Mouse (Mus musculus) T-helper 1 cell (primary cell): ENCODE measurements around the gene Sfxn2.

Experiments
- in situ Hi-C: fragments of 300-600 bp; cut with MboI, MseI; formaldehyde crosslinking; loops from one replicate; pipeline ENCODE4 v1.15.1; 2025; ENCODE audit warnings: high pct_unique_total_duplicates

The Sfxn2 gene

DNA sequence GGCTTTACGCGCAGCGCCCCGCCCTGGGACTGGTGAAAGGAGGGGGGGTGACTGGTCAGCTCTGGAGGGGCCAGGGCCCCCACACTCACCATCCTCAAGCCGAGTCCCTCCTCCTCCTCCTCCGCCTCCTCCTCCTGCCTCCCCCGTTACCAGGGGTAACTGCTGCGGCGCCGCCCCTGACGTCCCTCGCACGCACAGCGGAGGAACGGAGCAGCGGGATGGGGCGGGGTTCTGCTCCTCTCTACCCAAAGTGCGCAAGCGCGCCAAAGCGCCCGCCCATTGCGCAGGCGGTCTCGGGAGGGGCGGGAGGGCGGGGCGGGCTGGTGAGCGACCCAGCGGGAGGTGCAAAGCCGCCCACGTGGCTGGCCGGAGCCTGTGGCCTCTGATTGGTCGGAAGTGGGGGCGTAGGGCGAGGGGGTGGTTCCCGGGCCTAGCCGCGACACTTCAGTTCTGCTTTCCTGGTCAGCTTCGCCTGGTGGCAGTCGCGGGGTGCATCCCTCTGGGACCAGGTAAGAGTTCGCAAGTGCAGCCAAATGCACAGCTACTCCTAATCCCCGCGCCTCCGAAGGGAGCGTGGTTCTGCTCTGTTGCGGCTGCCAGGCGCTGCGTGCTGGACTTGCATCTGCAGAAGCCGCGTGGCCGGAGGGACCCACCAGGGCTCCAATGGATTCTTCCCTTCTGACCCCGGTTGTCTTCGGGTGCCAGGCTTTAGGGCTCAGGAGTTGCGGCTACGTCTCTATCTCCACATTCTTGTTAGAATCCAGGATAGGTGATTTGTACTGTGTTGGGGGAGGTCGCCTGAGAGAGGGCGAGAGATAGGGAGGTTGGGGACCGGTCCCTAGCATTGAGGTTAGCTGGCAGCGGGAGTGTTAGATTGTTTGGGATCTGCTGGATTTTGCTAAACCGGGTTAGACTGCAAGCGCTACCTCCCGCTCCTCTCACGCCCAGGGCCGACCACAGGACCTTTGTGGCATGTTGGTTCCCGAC lies at the start of gene Sfxn2, which contains the start of gene Arl3:
Gene Sfxn2, plus strand, starts transcription at position 415 of the 987 bp plus-strand sequence.
Gene Arl3, minus strand, starts transcription at position 248 of the 987 bp plus-strand sequence.
- in situ Hi-C loops = no loop called here

DNA sequence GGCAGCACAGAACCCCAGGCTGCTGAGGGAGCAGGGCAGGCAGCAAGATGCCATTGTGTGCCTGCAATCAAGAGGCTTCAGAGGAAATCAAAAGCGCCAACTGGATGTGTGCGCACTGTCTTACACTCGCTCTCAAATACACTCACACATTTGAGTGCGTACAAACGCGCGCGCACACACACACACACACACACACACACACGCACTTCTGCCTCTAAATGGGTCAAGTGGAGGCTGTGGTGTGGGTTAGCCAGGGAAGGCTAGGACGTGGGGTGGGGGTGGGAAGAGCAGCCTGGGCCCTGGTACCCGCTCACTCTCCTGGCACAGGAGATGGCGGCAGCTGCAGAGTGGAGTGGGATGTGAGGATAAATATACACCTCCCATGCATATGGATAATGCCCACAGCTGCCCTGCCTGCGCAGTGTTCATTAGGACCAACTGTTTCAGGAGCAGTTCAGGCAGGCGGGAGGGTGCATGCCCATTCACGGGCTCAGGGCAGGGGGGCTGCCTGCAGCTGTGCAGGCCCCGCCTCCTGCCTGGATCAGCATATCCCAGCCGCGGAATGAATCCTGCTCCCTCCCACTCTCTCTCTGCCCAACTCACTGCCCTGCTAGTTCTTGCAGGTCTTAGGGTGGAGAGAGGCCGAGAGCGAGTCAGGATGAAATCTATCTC lies 49.5 kb upstream of the Sfxn2 start:
- in situ Hi-C loops = no loop called here

DNA sequence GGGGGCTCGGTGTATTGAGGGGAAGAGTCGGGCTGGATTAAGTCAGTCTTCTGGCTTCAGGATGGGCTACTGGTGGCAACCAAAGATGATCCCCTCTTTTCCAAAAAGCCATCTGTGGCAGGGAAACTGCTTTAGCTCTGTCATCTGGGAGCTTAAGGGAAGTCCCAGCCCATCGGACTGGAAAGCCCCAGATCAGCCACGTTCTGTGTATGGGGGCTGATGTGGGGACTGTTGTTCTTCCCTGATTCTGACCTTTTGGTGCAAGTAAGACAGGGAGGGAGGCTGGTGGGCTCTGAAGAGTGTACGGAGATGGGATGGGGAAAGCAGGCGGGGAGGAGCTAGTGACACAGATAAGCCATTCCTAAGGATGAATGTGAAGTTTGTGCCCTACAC lies 49.0 kb upstream of the Sfxn2 start:
- in situ Hi-C loops = no loop called here

DNA sequence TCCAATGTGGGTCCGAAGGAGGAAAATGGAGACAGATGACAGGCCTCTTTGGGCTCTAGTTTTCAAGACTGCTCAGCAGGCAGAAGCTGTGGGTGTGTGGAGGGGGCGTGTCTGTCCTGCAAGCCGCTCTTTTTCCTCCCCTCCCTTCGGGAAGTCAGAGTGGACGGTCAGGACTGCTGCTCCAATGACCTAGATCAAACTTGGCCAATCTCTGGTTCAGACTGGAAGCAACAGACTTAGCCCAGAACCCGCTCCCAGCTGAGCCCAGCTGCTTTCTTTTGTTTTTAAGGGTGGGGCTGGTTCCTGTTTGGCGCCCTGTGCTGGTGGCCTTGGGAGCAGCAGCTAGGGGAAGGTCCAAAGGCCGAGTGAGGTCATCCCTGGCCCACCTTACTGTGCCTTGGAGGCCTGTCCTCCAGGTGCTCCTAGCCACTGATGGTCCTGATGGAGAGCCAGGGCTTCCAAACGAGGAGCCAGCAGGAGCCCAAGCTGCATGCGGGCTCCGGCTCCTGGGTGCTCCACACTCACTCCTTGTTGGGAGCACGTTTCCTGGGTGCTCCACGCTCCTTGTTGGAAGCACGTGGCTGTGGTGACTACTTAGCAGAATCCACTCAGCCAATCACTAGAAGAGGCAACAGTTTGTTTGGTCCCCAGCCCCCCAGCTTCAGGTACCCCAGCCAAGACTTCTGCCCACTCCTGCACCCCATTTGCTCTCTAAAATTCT lies 48.4 kb upstream of the Sfxn2 start:
- in situ Hi-C loops = no loop called here

DNA sequence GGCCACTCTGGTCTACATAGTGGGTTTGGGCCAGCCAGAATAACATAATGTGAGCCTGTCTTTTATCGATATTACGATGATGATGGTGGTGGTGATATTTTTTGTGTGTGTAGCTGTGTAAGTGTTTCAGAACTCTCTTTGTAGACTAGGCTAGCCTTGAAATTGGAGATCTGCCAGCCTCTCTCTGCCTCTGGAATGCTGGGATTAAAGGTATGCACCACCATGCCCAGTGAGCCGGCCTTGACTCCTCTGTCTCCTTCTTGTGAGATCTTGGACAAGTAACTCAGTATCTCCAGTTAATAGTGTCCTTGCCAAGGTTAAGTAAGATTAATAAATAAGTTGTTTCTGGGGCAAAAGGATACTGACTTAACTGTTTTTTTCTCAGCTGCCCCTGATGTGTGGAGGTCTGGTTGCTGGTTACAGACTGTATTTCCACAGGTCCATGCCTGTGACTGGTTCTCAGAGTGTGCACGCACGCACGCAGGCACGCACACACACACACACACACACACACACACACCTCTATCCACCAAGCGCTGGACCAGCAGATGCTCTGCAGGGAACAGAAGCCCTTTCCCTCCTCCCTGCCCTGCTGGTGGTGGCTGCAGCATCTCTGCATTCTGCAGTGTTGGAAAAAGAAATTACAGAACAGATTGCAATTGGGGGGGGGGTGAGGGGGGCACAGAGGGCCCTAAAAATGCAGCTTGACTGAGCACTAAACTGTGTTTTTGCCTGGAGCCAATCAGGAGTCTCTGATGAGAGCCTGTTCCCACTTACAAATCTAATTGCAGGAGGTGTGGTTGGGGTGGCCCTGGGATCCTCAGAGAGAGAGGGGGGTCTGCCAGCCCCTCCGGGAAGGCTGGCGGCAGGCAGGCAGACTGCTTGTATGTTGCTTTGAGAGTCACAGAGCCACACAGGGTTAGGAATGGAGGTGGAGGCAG lies 47.2 kb upstream of the Sfxn2 start:
- in situ Hi-C loops = no loop called here

DNA sequence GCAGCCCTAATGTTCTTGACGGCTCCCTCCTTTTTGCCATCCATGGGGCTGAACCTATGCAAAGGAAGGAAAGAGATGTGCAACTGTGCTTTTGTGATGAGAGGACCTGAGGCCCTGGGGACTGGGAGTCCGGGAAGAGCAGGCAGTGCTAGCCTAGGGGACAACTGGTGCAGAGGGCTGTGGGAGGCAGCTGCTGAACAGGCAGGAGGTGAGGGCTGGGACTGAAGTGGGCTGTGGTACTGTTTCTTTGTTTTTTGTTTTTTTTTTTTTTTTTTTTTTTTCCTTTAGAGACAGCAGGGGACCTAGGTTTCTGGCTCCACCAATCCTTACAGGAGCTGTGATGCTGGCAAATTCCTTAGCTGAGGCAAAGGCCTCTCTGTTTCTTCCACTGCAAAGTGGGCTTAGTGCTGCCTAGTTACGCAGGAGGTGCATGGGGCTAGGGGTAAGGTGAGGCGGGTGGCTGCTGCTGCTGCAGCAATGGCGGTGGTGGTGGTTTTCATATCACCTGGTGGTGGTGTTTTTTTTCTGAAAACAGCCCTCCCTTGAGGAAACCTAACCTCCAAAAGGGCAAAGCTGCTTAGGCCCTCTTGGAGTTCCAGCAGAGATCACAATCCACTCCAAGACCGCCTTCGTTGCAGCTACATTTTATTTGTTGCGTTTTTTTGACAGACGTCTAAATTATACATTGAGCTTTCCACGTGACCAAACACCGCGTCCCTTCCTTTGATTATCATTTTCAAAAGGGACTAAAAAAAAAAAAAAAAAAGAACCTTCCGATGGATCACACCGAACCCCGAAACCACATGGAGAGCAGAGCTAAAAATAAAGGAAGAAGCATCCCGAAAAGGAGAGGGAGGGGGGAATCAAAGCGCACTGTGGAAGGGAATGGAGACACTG lies 45.3 kb upstream of the Sfxn2 start:
- in situ Hi-C loops = no loop called here

DNA sequence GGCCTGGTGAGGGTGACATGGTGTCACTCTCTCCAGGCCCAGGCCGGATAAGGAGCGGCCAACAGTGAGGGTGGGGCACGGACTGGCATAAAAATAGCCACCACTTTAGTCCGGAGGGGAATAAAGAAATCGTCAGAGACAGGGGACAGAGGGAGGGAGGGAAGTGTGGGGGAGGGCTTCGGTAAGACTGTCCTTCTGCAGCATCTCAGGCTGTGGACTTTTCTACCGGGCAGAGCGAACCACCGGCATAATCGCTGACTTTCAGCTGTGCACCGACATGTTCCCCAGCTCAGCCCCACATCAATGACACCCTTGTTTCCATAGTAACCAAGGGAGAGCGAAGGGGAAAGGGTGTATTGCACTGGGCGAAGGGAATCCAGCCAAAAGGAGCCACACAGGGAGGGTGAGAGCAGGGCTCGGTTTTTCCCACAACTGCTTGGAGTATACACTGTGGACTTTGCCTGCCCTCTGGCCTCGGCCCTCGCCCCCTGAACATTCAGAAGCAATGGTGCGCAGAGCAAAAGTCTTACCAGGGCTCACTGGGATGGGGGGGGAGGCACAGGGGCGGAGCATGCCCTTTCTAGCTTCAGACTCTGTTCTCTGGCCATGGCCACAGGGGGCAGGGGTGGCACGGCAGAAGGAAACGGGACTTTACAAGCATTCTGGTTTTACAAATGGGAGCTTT lies 44.5 kb upstream of the Sfxn2 start:
- in situ Hi-C loops = no loop called here

DNA sequence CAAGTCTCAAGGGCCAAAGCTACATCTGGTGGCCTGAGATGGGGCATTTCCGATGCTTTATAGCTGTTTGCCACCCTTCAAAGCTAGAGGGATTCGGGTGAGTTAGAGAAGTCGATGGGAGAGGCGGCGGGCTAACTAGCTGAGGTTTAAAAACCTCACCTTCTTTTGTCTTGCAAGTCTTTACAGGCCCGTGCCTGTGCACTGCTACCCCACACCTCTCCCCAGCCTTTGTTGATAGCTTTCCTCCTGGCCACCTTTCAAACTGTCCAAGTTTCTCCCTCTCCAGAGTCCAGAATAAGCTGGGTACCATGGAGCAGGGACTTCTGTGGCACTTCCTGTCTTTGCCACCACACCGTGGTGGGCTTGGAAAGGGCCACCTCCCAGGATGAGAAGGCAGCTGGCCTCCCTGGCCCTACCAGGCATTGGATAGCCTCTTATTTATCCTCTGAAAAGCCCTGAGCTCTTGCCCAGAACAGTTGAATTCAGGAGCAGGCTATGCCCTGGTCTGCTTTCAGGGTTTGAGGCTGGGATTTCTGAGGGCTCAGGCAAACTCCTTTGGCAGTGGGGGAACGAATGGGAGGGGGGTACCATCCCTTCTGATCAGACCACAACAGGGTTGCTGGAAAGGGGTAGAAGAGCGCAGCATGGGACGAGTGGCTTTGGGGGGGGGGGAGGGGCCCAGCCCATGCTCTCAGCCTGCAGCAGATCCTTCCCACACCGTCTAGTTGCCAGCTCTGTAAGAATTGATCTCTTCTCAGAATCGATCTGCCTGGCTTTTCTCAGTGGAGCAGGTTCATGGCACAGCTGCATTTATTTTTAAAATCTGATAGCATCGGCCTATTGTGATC lies 43.3 kb upstream of the Sfxn2 start:
- in situ Hi-C loops = loop anchor here (10.0 kb wide), 1 partner anchor 385 kb away; the partner anchor contains the start of gene Pitx3

DNA sequence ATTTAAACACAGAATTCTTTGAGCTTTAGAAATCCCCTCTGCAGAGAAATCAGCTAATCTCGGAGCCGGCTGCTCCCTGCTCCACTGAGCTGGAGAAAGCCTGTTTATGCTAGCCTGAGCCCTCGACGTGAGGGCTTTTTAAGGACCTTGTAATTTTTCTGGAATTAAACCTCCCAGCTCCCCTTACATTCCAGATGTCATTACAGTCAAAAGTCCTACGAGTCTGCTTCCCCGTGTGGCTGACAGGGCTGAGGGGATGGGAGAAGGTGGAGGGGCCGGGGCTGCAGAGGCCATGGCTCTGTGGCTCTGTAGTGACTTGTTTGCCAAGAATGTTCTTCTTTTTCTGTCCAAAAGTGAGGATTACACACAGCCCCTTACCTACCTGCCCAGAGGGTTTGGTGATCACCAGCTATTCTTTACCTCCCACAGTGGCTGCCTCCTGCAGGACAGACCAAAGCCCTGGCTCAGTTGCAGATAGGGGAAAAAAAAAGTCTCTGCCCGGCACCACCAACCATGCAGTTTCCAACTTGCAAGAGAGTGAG lies 42.6 kb upstream of the Sfxn2 start:
- in situ Hi-C loops = loop anchor here (10.0 kb wide), 1 partner anchor 386 kb away; the partner anchor contains the start of gene Pitx3

DNA sequence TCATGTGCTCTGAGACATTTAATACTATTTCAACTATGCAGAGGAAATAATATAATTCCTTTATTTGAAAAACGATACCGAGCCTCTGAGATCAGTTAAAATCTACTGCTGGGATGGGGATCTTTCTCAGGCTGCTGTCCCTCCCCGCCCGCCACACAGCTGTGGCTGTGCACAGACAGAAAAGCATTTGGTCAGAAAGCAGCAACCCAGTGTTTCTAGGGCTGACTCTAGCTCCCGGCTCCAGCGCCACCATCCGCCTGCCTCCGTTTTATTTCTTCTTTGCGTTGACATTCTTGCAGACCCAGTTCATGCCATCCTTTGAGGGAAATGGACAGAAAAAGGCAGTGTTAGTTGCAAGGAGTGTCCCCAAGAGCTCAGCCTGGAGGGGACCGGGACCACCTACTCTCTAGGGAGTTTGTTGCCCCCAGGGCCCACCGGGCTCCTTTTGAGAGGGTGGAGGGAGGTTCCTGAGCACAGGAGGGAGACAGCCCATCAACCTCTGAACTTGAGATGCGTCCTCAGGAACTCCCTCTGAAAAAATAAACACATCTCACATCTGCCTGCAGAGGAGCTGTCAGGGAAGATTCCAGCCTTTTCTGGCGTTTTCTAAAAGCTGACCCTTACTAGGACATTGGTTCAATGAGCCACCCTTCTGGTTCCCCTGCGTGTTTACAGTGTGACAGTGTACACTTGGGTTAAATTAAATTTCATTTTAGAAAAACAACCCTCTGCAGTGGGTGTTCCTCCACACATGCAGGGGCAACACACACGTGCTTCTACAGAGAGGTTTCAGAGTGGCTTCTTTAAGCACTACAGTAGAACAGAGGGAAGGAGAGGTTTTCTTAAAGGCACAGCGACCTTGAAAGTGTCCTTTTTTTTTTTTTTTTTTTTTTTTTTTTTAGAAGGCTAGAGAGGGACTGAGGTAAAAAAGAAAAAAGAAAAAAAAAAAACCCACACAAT lies 41.8 kb upstream of the Sfxn2 start:
- in situ Hi-C loops = loop anchor here (10.0 kb wide), 1 partner anchor 387 kb away; the partner anchor contains the start of gene Pitx3

DNA sequence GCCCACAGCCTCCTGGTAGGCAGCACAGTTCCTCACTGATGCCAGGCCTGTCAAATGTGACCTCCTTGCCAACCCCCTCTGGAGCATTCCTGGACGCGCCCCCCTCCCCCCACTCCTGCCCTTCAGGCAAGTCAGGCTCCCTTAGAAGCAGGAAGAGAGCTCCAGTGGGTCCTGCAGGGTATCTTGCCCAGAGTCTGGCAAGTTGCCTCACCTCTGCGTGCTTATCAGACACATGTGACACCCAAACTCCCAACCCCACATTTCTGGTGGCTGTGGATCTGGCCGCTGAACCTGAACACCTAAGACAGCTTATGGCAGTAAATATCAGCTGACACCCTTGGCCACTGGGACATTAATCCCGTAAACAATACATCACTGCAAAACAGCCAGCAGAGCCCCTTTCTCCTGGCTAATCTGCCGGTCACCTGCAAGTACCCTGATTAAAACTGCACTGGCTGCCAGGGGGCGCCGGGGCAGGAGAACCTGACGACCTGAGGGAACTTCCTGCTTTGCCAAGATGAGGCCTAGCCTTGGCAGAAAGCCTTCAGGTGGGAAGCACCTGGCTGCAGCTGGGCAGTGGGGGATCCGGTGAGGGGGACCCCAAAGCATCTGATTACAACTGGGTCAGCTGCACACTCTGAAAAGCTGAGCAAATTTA lies 41.0 kb upstream of the Sfxn2 start:
- in situ Hi-C loops = loop anchor here (10.0 kb wide), 1 partner anchor 387 kb away; the partner anchor contains the start of gene Pitx3

DNA sequence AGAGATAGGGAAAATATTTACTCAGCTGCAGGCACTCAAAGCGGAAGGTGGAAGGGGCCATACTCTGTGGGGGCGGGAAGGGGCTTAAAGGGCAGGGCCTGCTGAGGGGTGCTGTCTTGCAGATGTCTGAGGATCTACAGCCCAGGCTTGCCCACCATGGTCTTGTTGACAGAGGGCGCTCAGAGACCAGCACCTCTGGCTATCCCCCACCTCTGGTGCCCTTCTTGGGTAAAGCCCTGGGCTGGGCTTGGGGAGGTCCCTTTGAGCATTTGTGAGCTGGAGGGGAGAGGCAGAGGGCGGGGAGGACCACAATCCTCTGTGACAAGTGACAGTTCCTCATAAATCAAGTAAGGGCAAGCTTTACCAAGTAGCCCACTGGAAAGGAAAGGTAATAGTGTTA lies 40.1 kb upstream of the Sfxn2 start:
- in situ Hi-C loops = loop anchor here (10.0 kb wide), 1 partner anchor 388 kb away; the partner anchor contains the start of gene Pitx3

DNA sequence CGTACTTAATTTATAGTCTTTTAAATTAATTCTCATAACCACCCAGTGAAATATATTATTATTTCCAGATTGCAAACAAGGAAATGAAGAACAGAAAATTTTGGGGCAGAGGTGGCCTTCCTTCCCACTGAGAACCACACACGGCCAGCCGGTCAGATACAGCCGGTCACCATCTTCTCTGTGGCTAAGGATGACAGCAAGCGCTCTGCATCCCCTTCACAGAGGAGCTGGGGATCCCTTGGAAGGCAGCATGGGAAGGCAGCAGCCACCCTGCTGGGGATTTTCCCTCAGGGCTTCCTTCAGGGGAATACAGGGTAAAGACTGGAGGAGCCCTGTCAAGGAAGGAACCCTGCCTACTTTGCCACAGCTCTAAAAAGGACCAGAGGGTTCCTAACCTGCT lies 39.6 kb upstream of the Sfxn2 start:
- in situ Hi-C loops = loop anchor here (10.0 kb wide), 1 partner anchor 389 kb away; the partner anchor contains the start of gene Pitx3

DNA sequence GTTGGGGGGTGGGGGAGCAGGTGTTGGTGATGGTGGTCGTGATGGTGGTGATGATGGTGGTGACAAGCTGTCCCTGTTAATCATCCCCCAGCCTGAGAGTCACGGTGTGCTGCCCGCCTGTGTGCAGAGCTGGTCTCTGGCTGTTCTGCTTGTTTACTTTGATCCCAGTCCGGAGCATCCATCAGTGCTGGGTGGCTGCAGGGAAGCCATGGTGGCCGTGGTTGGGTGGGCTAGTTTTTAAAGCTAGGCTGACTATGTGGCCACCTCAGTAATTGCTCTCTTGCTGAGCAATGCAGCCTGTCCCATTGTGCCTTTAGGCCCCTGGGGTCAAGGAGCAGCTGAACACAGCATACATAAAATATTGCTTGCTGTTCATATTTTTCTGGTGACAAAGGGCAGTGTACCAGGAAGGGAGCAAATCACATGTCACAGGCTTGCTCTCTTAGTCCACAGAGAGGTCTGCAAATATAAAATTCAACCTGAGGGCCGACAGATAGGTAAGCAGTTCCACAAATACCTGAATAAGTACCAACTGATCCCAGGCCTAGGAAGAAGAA lies 38.5 kb upstream of the Sfxn2 start:
- in situ Hi-C loops = loop anchor here (10.0 kb wide), 1 partner anchor 390 kb away; the partner anchor contains the start of gene Pitx3

DNA sequence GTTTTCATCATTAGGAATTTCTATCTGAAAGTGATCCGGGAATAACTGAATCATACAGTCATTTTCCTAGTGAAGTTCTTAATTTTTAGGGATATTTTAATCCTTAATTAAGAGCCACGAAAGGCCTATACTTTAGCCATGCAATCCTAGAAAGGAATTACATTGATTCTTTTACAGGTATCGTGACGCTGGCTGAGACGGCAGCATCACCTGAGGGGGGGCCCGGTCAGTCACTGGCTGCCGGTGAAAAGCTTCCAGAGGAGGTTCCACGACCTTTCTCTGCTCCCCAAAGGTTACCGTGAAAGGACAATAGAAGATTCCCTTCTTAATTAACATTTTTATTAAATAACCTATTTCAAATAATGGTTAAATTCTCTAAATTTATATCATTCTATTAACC lies 35.8 kb upstream of the Sfxn2 start:
- in situ Hi-C loops = loop anchor here (10.0 kb wide), 1 partner anchor 393 kb away; the partner anchor contains the start of gene Pitx3
